Mouse (Mus musculus): Measurements from ENCODE around the gene Sin3a. TPM values are rescaled to one million over a fixed set of nuclear protein-coding genes. Genes with fewer than 3 reads are reported as not detected.
A peak's percentile ranks its signal among the peaks of the same experiment; 100 is the strongest.

The Sin3a gene
- polyA plus RNA-seq, 1 experiment from 2014 or later: 40.8 TPM

DNA sequence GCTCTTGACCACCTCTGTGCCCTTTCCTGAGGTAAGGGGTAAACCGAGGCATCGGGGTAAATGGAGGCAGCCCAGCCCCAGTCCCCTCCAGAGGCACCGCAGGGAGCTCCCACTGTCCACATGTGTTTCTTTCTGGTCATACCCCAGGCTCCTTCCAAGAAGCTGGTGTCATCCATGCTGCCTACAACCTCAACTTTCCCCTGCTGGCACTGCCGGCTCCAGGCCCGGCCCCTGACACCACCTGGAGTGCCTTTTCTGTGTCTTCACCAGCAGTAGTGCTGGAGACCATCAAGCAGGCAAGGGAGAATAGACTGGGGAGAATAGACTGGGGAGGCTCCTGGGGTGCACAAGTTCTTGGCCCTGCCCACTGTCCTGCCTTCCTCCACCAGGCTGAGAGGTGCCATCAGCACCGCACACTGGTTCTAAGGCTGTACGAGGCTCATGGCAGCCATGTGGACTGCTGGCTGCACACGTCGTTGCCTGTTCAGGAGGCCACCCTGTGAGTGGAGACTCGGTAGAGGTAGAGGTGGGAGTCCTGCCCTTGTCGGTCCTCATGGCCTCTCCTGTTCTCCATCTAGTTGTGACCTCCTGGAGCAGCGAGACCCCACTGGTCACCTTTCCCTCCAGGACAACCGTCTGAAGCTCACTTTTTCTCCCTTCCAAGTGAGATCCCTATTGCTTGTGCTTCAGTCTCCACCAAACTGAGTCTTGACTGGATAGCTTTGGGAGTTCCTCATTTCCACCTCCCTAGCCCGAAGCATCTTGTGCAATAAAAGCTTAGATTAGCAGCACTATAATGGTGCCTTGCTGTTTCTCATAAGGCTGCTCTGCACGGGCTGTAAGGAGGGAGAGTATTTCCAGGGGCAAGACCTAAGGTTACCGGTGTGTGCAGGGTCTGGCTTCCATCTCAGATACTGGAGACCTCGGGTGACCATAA, 69.8 kb downstream of the Sin3a start:
- peaks cover 61% of the 10 kb centered on the region for H3K36me3 ChIP-seq (ENCODE audit: control insufficient read depth, insufficient read depth, low read length)
- WGBS: 90% methylated on average over 17 of the region's 17 CpGs
- no peak for DNase-seq
- no peaks in the 10 kb centered on the region for H3K27me3 ChIP-seq (ENCODE audit: control insufficient read depth, insufficient read depth, low read length)
- H3K9ac ChIP-seq (replicated peaks; ENCODE audit: low read length): no peak overlapping the region
- no peak overlapping the region for H3K27ac ChIP-seq (replicated peaks; ENCODE audit: low read depth, low read length)
- no peak overlapping the region for H3K4me2 ChIP-seq (ENCODE audit: low read length)
- ATAC-seq (ENCODE audit: low FRiP score, low TSS enrichment): no peak
- no peak overlapping the region for H3K4me3 ChIP-seq (replicated peaks; ENCODE audit: low read depth, low read length)
- H3K4me1 ChIP-seq (ENCODE audit: control insufficient read depth, insufficient read depth, low read length): peaks cover under 1% of the 10 kb centered on the region; the same call in 1 of the 2 replicates
- no peaks in the 10 kb centered on the region for H3K9me3 ChIP-seq (ENCODE audit: control insufficient read depth, low read length)

DNA sequence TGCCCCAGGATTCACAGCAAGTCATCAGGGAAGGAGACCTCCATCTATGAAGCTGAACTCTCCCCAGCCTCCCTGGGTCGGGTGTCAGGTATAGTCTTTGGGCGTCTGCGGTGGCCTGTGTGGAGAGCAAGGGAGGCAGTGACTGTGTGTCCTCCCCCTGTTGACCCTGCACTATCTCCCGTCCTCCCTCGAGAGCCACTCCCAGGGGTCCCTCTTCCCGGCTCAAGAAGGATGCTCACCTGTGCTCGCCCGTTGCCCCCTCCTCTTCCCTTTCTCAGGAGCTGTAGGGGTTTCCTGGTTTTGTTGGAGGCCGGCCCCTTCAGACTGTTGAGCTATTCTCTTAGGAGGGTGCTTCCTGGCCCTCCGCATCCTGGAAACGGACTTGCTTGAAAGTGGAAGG, 71.4 kb downstream of the Sin3a start:
- no peak overlapping the region for H3K27ac ChIP-seq (replicated peaks; ENCODE audit: low read depth, low read length)
- peaks cover 9% of the 10 kb centered on the region for H3K4me1 ChIP-seq (ENCODE audit: control insufficient read depth, insufficient read depth, low read length)
- H3K9ac ChIP-seq (replicated peaks; ENCODE audit: low read length): no peak overlapping the region
- no peaks in the 10 kb centered on the region for H3K27me3 ChIP-seq (ENCODE audit: control insufficient read depth, insufficient read depth, low read length)
- H3K4me2 ChIP-seq (ENCODE audit: low read length): no peak overlapping the region
- H3K9me3 ChIP-seq (ENCODE audit: control insufficient read depth, low read length): no peaks in the 10 kb centered on the region
- H3K4me3 ChIP-seq (replicated peaks; ENCODE audit: low read depth, low read length): no peak overlapping the region
- H3K36me3 ChIP-seq (ENCODE audit: control insufficient read depth, insufficient read depth, low read length): peaks cover 46% of the 10 kb centered on the region
- WGBS: 85% methylated on average over 11 of the region's 11 CpGs
- ATAC-seq (ENCODE audit: low FRiP score, low TSS enrichment) (no peak), DNase-seq (no peak)

DNA sequence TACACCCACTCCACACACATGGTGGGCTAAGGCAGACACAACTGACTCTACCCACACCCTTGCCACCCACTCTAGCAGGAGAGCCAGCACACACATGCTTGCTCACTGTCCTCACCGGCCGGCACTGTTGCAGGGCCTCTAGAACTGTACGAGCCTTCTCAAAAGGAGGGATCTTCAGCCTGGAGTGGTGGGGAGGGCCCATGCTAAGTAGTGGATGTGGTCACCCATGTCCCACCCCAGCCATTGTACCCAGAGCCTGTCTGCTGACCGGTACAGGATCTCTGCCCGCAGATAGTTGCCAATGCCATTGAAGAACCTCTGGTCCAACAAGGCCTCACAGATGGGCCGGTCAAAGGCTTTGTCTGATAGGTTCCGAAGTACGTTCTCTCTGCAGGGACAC, 73.0 kb downstream of the Sin3a start:
- no peak overlapping the region for H3K27ac ChIP-seq (replicated peaks; ENCODE audit: low read depth, low read length)
- DNase-seq: no peak
- H3K36me3 ChIP-seq (ENCODE audit: control insufficient read depth, insufficient read depth, low read length): peaks cover 34% of the 10 kb centered on the region
- ATAC-seq (ENCODE audit: low FRiP score, low TSS enrichment): no peak
- H3K4me3 ChIP-seq (replicated peaks; ENCODE audit: low read depth, low read length): no peak overlapping the region
- 91% methylated on average over 8 of the region's 8 CpGs for WGBS
- no peak overlapping the region for H3K9ac ChIP-seq (replicated peaks; ENCODE audit: low read length)
- H3K9me3 ChIP-seq (ENCODE audit: control insufficient read depth, low read length): no peaks in the 10 kb centered on the region
- H3K4me2 ChIP-seq (ENCODE audit: low read length): no peak overlapping the region
- peaks cover 15% of the 10 kb centered on the region for H3K4me1 ChIP-seq (ENCODE audit: control insufficient read depth, insufficient read depth, low read length)
- no peaks in the 10 kb centered on the region for H3K27me3 ChIP-seq (ENCODE audit: control insufficient read depth, insufficient read depth, low read length)

DNA sequence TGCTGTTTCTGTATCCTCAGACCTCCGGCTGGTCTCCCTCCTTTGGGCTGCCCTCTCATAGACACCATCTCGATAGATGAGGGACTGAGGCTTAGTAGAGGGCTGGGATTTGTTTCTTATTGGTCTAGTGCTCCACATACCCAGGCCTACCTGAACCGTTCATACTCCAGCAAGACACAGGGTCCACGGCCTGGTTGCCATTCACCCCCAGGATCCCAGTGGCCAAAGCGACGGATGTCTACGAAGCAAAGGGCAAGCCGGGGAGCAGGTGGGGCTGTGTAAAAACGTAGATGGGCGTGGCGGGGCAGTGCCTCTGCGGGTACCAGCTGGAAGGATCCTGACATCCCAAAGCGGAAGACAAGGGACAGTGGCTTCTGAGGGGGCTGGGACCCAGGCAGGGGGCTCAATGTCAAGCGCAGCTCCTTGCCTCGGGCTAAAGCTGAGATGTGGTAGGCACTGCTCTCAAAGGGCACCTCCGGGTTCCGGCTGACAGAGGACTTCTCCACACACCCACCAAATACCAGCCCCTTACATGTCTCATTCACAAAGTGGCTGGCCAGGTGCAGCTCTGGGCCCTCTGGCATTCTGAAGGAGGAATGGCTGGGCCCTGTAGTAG, 74.7 kb downstream of the Sin3a start:
- Histone ChIP-seq H3K27ac (replicated peaks; ENCODE audit: low read depth, low read length) (no peak overlapping the region), H3K36me3 (ENCODE audit: control insufficient read depth, insufficient read depth, low read length) (peaks cover 17% of the 10 kb centered on the region), H3K27me3 (ENCODE audit: control insufficient read depth, insufficient read depth, low read length) (no peaks in the 10 kb centered on the region), H3K4me2 (ENCODE audit: low read length) (peak overlapping the region; percentile 72), H3K4me1 (ENCODE audit: control insufficient read depth, insufficient read depth, low read length) (peaks cover 15% of the 10 kb centered on the region), H3K9me3 (ENCODE audit: control insufficient read depth, low read length) (no peaks in the 10 kb centered on the region), H3K4me3 (replicated peaks; ENCODE audit: low read depth, low read length) (no peak overlapping the region), H3K9ac (replicated peaks; ENCODE audit: low read length) (peak overlapping the region; percentile 67; the same call in 1 of the 2 replicates)
- DNase-seq (no peak), ATAC-seq (ENCODE audit: low FRiP score, low TSS enrichment) (no peak)
- 85% methylated on average over 17 of the region's 17 CpGs for WGBS

DNA sequence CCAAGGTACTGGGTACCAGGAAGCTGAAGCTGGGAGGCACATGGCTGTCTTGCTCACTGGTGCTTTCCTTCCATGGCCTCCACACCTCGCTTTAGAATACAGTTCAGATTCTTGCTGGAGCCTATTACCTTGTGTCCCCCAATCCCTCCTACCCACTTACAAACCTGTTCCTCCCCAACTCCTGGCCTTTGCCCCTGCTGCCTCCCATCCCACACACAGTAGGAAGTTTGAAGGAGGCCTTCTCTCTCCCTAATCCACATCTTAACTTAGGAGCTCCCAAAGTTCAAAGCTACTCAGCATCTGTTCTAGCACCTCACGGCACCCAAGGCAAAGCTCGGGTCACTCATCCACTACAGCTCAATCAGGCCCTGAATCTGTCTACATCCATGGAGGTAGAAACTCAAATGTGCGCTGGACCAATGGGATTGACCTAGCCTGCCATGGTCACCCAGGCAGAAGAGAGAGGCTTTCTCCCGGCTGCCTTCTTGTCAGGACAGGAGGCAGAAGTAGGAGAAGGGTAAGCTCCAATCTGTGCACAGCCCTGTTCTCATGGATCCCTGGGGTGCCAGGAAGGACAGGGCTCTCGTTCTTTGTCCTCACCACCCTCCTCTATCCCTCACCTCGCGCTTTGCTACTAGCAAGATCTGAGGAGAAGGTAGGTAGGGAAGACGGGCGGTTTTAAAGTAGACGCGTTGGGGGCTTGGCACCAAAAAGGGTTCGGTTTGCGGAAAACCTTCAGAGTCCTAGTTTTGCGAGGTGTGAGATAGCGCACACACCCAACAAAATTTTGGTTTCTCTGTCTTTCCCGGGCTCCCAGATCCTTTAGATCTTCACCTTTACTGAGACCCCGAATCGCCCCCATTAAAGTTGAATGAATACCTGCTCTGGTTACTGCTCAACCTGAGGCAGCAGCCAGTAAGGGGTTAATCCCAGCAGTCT, 75.6 kb downstream of the Sin3a start:
- peak; percentile 22; the same call in 1 of the 2 replicates for ATAC-seq (ENCODE audit: low FRiP score, low TSS enrichment)
- Histone ChIP-seq H3K4me3 (replicated peaks; ENCODE audit: low read depth, low read length) (peak overlapping the region; percentile 51), H3K36me3 (ENCODE audit: control insufficient read depth, insufficient read depth, low read length) (peaks cover 9% of the 10 kb centered on the region; the same call in 1 of the 2 replicates), H3K9ac (replicated peaks; ENCODE audit: low read length) (peak overlapping the region; percentile 67), H3K4me1 (ENCODE audit: control insufficient read depth, insufficient read depth, low read length) (peaks cover 15% of the 10 kb centered on the region), H3K27ac (replicated peaks; ENCODE audit: low read depth, low read length) (peak overlapping the region; percentile 89), H3K9me3 (ENCODE audit: control insufficient read depth, low read length) (no peaks in the 10 kb centered on the region), H3K4me2 (ENCODE audit: low read length) (peak overlapping the region; percentile 72), H3K27me3 (ENCODE audit: control insufficient read depth, insufficient read depth, low read length) (no peaks in the 10 kb centered on the region)
- WGBS: 8% methylated on average over 19 of the region's 19 CpGs
- DNase-seq: no peak

DNA sequence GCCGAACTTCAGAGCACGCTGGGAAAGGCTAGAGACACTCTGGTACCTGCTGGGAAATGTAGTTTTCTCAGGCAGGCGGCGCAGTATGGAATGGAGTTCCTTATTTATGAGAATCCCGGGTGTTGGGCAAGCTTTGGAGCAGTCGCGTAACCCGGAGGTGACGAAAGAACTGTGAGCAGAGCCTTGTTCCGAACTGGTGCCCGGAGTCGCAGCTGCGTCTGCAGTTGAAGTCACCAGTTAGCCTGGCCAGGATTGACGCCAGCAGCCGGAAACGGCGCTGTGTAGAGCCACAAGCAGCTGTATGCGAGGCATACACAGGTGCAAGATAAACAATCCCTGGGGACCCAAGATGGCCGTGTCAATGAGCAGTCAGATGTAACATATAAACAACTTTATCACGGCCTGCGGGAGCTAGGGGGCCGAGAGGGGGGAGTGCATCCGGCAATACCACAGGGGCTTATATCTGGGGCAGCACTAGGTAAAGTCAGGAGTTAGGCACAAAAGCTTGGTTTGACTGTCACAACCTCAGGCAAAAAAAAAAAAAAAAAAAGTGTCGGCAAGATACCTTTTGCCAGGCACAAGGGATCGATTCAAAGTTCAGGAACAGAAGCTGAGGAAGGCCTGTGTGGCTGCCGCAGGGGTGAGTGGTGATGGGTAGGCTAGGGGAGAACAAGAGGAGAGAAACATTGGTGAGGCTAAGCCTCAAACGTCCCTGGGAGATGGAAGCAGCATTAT, 76.5 kb downstream of the Sin3a start, which contains the start of gene Neil1:
Gene Neil1 (minus strand): TSS at position 162 of the 735 bp plus-strand sequence.
- Histone ChIP-seq H3K9me3 (ENCODE audit: control insufficient read depth, low read length) (no peaks in the 10 kb centered on the region), H3K4me1 (ENCODE audit: control insufficient read depth, insufficient read depth, low read length) (peaks cover 15% of the 10 kb centered on the region), H3K27ac (replicated peaks; ENCODE audit: low read depth, low read length) (peak within 1 kb of the TSS; percentile 89), H3K4me3 (replicated peaks; ENCODE audit: low read depth, low read length) (peak within 1 kb of the TSS; percentile 51), H3K27me3 (ENCODE audit: control insufficient read depth, insufficient read depth, low read length) (no peaks in the 10 kb centered on the region), H3K36me3 (ENCODE audit: control insufficient read depth, insufficient read depth, low read length) (peaks cover 3% of the 10 kb centered on the region; the same call in 1 of the 2 replicates), H3K9ac (replicated peaks; ENCODE audit: low read length) (peak within 1 kb of the TSS; percentile 67), H3K4me2 (ENCODE audit: low read length) (peak within 1 kb of the TSS; percentile 72)
- ATAC-seq (ENCODE audit: low FRiP score, low TSS enrichment) (peak; percentile 90), DNase-seq (peak; percentile 96)
- WGBS: under 1% methylated on average over 27 of the region's 27 CpGs

DNA sequence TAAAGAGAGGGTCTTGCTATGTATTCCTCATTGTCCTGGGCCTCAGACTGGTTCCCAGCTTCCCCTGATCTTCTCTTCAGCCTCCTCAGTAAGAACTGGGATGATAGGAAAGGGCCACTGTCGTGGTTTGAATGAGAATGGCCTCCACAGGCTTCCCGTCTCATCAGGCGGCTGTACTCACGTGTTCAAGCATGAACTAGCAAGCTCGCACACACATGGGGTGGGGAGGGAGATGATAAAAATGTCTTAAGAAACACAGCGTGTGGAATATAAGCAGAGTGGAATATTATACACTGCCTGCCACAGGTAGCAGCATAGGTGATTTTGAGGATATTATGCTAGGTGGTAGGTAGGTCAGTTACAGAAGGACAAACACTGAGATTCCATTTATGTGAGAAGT, 77.2 kb downstream of the Sin3a start:
- peak overlapping the region; percentile 72 for H3K4me2 ChIP-seq (ENCODE audit: low read length)
- H3K36me3 ChIP-seq (ENCODE audit: control insufficient read depth, insufficient read depth, low read length): 0 out of 2 replicates have a peak, but pooled peaks cover 2% of the 10 kb centered on the region
- WGBS: 71% methylated on average over 6 of the region's 6 CpGs
- peak overlapping the region; percentile 67 for H3K9ac ChIP-seq (replicated peaks; ENCODE audit: low read length)
- no peaks in the 10 kb centered on the region for H3K9me3 ChIP-seq (ENCODE audit: control insufficient read depth, low read length)
- DNase-seq (no peak), ATAC-seq (ENCODE audit: low FRiP score, low TSS enrichment) (no peak)
- peak overlapping the region; percentile 89 for H3K27ac ChIP-seq (replicated peaks; ENCODE audit: low read depth, low read length)
- H3K27me3 ChIP-seq (ENCODE audit: control insufficient read depth, insufficient read depth, low read length): no peaks in the 10 kb centered on the region
- H3K4me1 ChIP-seq (ENCODE audit: control insufficient read depth, insufficient read depth, low read length): peaks cover 15% of the 10 kb centered on the region
- peak overlapping the region; percentile 51 for H3K4me3 ChIP-seq (replicated peaks; ENCODE audit: low read depth, low read length)
